Mouse (Mus musculus) neutrophil, adult 83 days (primary cell): Measurements from ENCODE around the gene Wfdc15a. TPM values are rescaled to one million over a fixed set of nuclear protein-coding genes. Genes with fewer than 3 reads are reported as not detected.

Experiments used
- total RNA-seq, 2 experiments: library from RNA; stranded (reverse); gene quantifications; one replicate each; pipeline ENCODE4 v1.2.4; 2023

Gene Wfdc15a
- not detected for total RNA-seq

GRCm38 (mm10) chr2:164199626-164200327 lies at the start of gene Wfdc15a:
TSS of gene Wfdc15a (minus strand) at chr2:164200130.

DNA sequence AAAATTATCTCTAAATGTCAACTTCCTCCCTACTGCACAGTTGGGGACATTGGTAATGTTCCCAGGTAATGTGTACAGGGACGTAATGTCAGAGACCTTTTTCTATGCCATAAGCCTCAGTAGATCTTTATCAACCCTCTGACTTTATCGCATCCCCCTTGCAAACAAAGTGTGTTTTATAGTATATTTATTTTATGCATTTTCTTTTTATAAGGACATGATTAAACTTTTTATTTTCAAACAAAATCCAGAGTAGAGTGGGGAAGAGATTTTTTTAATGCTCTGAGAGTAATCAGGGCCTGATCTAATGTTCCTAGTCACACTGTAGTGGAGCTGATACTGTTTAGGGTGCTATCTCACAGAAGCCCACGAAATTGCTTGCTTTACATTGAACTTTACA lies 38.4 kb upstream of the Wfdc15a start, which contains the start of gene Svs2:
Gene Svs2, minus strand, starts transcription at position 101 of the 400 bp plus-strand sequence.

GRCm38 (mm10) chr2:164221522-164221921 lies 21.6 kb upstream of the Wfdc15a start, which contains the start of gene Wfdc15b:
TSS of gene Wfdc15b (minus strand) at chr2:164221660.

GRCm38 (mm10) chr2:164190576-164190975 lies 9.4 kb downstream of the Wfdc15a start, which contains the start of gene Wfdc12:
TSS of gene Wfdc12 (minus strand) at chr2:164190608.

GRCm38 (mm10) chr2:164182692-164183255 lies 17.2 kb downstream of the Wfdc15a start, which contains the start of gene Wfdc5:
TSS of gene Wfdc5 (minus strand) at chr2:164182742.

GRCm38 (mm10) chr2:164170902-164171301 lies 29.0 kb downstream of the Wfdc15a start, which contains the start of gene Kcns1:
TSS of gene Kcns1 (minus strand) at chr2:164171113.

Other genes with a start within 250 kb of the Wfdc15a start
- 100 to 1,000 TPM; 147 to 148 TPM for gene Ywhab, start 205.2 kb downstream of the Wfdc15a start, total RNA-seq
- gene Pabpc1l, start 174.7 kb downstream of the Wfdc15a start, total RNA-seq = 10 to 100 TPM; 12.4 to 15.4 TPM
- gene Stk4, start 129.8 kb downstream of the Wfdc15a start, total RNA-seq = 100 to 1,000 TPM; 149 to 157 TPM
- gene Tomm34, start 129.0 kb downstream of the Wfdc15a start, total RNA-seq = 10 to 100 TPM; 40.4 to 47.2 TPM
- not detected for gene Kcns1, start 29.0 kb downstream of the Wfdc15a start, total RNA-seq
- not detected for gene Wfdc5, start 17.4 kb downstream of the Wfdc15a start, total RNA-seq
- not detected for gene Wfdc12, start 9.5 kb downstream of the Wfdc15a start, total RNA-seq
- gene Wfdc15b, start 21.5 kb upstream of the Wfdc15a start, total RNA-seq = not detected
- gene Svs2, start 38.3 kb upstream of the Wfdc15a start, total RNA-seq = not detected
- gene Svs3b, start 56.5 kb upstream of the Wfdc15a start, total RNA-seq = not detected
- gene Svs4, start 78.3 kb upstream of the Wfdc15a start, total RNA-seq = not detected
- gene Svs3a, start 89.1 kb upstream of the Wfdc15a start, total RNA-seq = not detected
- not detected for gene Svs6, start 116.6 kb upstream of the Wfdc15a start, total RNA-seq
- not detected for gene Svs5, start 132.6 kb upstream of the Wfdc15a start, total RNA-seq
- 100 to 1,000 TPM; 492 to 509 TPM for gene Slpi, start 189.0 kb upstream of the Wfdc15a start, total RNA-seq
- gene Rbpjl, start 203.0 kb upstream of the Wfdc15a start, total RNA-seq = not detected
- not detected for gene Matn4, start 205.0 kb upstream of the Wfdc15a start, total RNA-seq
- gene Sdc4, start 243.8 kb upstream of the Wfdc15a start, total RNA-seq = 1 to 10 TPM; 1.3 to 1.4 TPM